Mouse (Mus musculus) cerebellum, adult 2 months (tissue): ENCODE results near the gene Chd2. TPM values are rescaled to one million over a fixed set of nuclear protein-coding genes. Genes with fewer than 3 reads are reported as not detected.
A peak's percentile ranks its signal among the peaks of the same experiment; 100 is the strongest.

Experiments
- DNase-seq, 2 experiments: peaks; one replicate each; pipeline ENCODE4 v3.0.0; 2021
- H3K27ac ChIP-seq: fragments of 200-500 bp; 2 replicates; pipeline ENCODE4 v1.5.1; 2012; ENCODE audit warnings: low read length, control low read depth, inconsistent platforms; ENCODE audit not compliant: insufficient read depth
- H3K27me3 ChIP-seq: fragments of 200-500 bp; 2 replicates; pipeline ENCODE4 v1.6.1; 2012; ENCODE audit warnings: inconsistent platforms, mild to moderate bottlenecking, low read length, moderate library complexity; ENCODE audit not compliant: control insufficient read depth, insufficient read depth
- H3K4me1 ChIP-seq: fragments of 200-500 bp; 2 replicates; pipeline ENCODE4 v1.6.1; 2011; ENCODE audit warnings: low read length; ENCODE audit not compliant: control insufficient read depth, insufficient read depth
- H3K4me3 ChIP-seq: fragments of 200-500 bp; replicated peaks from 2 replicates; pipeline ENCODE3; 2011; ENCODE audit warnings: mild to moderate bottlenecking, low read depth, low read length, control low read depth; ENCODE audit not compliant: insufficient read depth
- CTCF ChIP-seq: fragments of 200-500 bp; IDR thresholded peaks from 2 replicates; pipeline ENCODE4 v1.5.1; 2011; ENCODE audit warnings: low read depth, mild to moderate bottlenecking, control low read depth, low read length, moderate library complexity, borderline replicate concordance; ENCODE audit not compliant: insufficient read depth
- POLR2A ChIP-seq: fragments of 200-500 bp; IDR thresholded peaks from 2 replicates; pipeline ENCODE4 v1.6.1; 2011; ENCODE audit warnings: low read length, control low read depth, borderline replicate concordance; ENCODE audit not compliant: insufficient read depth
- WGBS: fragments of 180-500 bp; shearing (Covaris S2); methylation state at CpG from one replicate; pipeline ENCODE4 v1.1.7; 2018; 5-methylcytosine and 5-hydroxymethylcytosine counted together
- polyA plus RNA-seq: library from polyadenylated mRNA; depleted of rRNA; stranded (reverse); fragments of >200 nt; gene quantifications from 2 replicates; pipeline ENCODE4 v1.2.3, GENCODE M21; 2012

The Chd2 gene
- polyA plus RNA-seq, 1 experiment = 49.2 TPM

DNA sequence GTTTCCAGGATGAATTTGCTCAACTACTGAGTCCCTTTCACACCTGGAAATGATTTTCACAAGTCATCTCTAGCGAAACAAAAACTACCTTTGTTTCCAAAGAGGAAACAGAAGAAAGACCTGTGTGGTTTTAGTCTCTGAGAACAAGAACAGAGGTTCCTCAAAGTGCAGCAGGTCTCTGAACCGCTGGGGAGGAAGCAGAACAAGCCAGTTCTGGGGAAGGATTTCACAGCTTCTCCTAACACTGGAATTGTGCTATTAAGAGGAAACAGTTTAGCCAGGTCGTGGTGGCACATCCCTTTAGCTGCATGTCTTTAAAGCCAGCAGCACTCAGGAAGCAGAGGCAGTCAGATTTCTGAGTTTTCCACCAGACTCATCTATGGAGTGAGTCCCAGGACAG, 30.9 kb upstream of the Chd2 start:
- Histone ChIP-seq H3K27me3 (no peaks in the 10 kb centered on the region), H3K4me3 (no peak overlapping the region), H3K4me1 (no peaks in the 10 kb centered on the region), H3K27ac (no peak overlapping the region)
- TF ChIP-seq POLR2A (no peak), CTCF (no peak)
- 85% methylated on average over 3 of the region's 3 CpGs for WGBS
- no peak for DNase-seq

DNA sequence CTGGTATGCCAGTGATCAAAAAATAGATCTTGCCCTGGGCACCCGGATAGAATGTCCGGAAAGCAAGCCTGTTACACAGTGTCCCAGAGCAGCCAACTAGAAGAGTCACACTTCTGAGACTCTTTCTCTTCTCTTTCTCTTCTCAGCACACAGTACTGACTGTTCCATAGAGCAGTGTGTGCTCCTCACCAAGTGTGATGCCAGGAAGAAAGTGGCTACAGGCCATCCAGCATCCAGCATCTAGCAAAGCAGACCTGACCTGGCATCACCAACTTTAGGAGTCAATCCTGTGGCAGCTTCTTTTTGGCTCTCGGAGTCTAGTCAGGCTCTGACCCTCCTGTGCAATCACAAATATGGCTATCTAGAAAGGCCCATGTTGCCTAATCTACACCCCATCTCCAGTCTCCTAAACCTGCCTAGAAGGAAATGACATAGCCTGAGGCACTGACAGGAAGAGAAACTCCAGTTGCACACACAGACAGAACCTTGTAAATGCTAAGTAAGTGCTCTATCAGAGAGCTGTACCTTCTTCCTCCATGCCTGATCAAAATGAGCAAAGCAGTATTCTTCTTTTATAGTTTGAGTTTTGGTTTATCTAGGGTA, 27.3 kb upstream of the Chd2 start:
- Histone ChIP-seq H3K4me1 (no peaks in the 10 kb centered on the region), H3K27ac (no peak overlapping the region), H3K4me3 (no peak overlapping the region), H3K27me3 (no peaks in the 10 kb centered on the region)
- WGBS = 89% methylated on average over 3 of the region's 3 CpGs
- no peak for DNase-seq
- TF ChIP-seq CTCF = no peak
- no peak for TF ChIP-seq POLR2A

DNA sequence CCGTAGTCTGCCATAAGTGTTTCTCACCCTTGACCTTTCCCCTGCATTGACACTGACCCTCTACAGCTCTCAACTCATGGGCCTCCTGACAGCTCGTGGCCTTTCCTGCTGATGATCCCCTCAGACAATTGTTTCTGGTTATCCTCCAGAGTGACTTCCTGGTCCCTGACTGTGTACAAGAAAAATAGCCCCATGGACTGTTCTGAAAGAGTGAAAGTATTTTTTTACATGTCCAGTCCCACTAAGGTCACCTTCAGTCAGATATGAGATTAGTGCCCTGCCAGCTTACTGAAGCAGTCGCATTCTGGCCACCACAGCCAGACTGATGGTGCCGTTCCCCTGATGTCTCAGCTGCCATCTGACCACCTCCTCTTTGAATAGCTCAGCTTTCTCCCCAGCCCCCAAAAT, 26.1 kb upstream of the Chd2 start:
- Histone ChIP-seq H3K27me3 (no peaks in the 10 kb centered on the region), H3K4me1 (no peaks in the 10 kb centered on the region), H3K4me3 (no peak overlapping the region), H3K27ac (no peak overlapping the region)
- DNase-seq = no peak
- no peak for TF ChIP-seq CTCF
- no peak for TF ChIP-seq POLR2A
- WGBS = 65% methylated on average over 4 of the region's 4 CpGs

DNA sequence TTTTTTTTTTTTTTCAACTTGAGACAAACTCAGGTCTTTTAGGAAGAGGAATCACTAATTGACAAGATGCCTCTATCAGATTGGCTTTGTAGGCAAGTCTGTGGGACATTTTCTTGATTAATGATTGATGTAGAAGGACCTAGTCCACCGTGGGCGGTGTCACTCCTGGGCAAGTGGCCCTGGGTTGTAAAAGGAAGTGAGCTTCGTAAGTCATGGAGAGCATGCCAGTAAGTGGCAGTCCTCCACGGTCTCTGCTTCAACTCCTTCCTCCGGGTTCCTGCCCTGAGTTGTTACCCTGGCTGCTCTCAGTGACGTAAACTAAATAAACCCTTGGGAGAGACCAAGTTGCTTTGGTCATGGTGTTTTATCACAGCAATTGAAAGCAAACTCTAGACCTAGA, 22.5 kb upstream of the Chd2 start:
- Histone ChIP-seq H3K27me3 (no peaks in the 10 kb centered on the region), H3K4me3 (no peak overlapping the region), H3K27ac (no peak overlapping the region), H3K4me1 (no peaks in the 10 kb centered on the region; the same call in 1 of the 2 replicates)
- no peak for DNase-seq
- TF ChIP-seq CTCF = no peak
- WGBS = 92% methylated on average over 6 of the region's 6 CpGs

DNA sequence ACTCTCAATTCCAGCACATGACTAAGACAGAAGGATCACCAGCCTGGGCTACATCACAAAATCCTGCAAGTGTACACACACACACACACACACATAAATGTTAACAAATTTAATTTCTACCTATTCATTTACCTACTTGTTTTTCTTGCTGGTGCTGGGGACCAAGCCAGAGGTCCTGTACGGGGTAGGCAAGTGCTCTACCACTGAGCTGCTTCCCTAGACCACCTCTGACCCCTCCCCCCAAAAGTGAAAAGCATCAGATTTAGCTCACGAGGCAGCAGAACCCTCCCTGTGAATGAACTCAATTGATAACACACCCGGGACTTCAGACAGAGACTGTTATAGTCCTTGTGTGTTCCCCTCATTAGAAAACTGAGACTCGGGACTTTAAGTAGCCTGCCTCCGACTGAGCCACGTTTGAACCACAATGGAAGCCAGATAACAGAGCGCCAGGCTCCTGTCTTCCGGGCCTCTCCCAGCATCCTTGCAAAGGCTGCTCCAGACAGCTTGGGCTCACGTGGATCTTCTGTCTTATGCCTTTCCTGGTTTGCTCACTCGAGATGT, 19.9 kb upstream of the Chd2 start:
- TF ChIP-seq POLR2A (no peak), CTCF (no peak)
- no peak for DNase-seq
- no peak overlapping the region for H3K4me3 ChIP-seq
- WGBS = 40% methylated on average over 10 of the region's 10 CpGs
- H3K4me1 ChIP-seq = no peaks in the 10 kb centered on the region; the same call in 1 of the 2 replicates
- H3K27ac ChIP-seq = no peak overlapping the region
- H3K27me3 ChIP-seq = no peaks in the 10 kb centered on the region

- WGBS = 96% methylated on average over 6 of the region's 6 CpGs
- Histone ChIP-seq H3K27ac (no peak overlapping the region), H3K4me1 (no peaks in the 10 kb centered on the region; the same call in 1 of the 2 replicates), H3K4me3 (no peak overlapping the region), H3K27me3 (no peaks in the 10 kb centered on the region)
- TF ChIP-seq POLR2A (no peak), CTCF (no peak)
- DNase-seq = no peak
Observed at GRCm38 (mm10) chr7:73560811-73561210, 19.2 kb upstream of the Chd2 start.

DNA sequence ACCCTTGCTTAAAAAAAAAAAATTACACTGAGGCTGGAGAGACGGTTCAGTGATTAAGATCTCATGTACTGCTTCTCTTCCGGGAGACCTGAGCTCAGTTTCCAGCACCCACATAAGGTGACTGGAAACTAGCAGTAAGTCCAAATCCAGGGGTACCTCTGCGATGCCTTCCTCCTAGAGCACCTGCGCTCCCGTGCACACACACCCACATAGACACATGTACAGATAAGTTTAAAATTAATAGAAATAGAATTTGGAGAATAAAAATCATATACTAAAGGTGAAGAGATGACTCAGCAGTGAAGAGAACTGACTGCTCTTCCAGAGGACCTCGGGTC, 18.2 kb upstream of the Chd2 start:
- Histone ChIP-seq H3K27me3 (no peaks in the 10 kb centered on the region), H3K27ac (peak overlapping the region; percentile 83; the same call in 1 of the 2 replicates), H3K4me1 (no peaks in the 10 kb centered on the region; the same call in 1 of the 2 replicates), H3K4me3 (no peak overlapping the region)
- DNase-seq = no peak
- TF ChIP-seq CTCF (no peak), POLR2A (no peak)
- 78% methylated on average over 6 of the region's 6 CpGs for WGBS

GRCm38 (mm10) chr7:73559170-73559852, 17.7 kb upstream of the Chd2 start:
- TF ChIP-seq POLR2A (no peak), CTCF (no peak)
- no peaks in the 10 kb centered on the region for H3K27me3 ChIP-seq
- peak overlapping the region; percentile 83 for H3K27ac ChIP-seq
- DNase-seq = no peak
- H3K4me3 ChIP-seq = peak overlapping the region; percentile 72
- WGBS = 15% methylated on average over 8 of the region's 8 CpGs
- H3K4me1 ChIP-seq = no peaks in the 10 kb centered on the region; the same call in 1 of the 2 replicates
